Mouse (Mus musculus) telencephalon, adult 2 months (tissue): ENCODE data around the gene Eln.
A peak's percentile ranks its signal among the peaks of the same experiment; 100 is the strongest.

Experiments
- DNase-seq: peaks from one replicate; pipeline ENCODE4 v3.0.0-alpha.2; 2011; ENCODE audit warnings: low read depth, low spot score

Gene Eln

DNA sequence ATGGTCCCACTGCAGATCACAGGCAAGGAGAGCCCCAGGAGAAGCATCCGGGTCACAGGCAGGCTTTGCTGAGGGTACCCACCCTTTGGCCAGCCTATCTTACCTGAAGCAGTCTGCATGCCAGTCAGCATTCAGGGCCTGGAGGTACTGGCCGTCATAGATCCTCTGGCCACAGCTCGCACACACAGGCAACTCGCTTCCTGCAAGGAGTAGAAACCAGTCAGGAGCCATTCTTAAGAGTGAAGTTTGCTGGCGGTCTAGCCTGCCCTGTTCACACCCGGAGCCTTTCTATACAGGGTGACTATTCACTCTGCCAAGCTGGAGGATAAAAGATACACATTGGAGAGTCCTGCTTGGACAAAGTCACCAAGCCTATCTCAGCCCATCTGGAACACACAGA lies 60.6 kb downstream of the Eln start:
- no peak for DNase-seq

DNA sequence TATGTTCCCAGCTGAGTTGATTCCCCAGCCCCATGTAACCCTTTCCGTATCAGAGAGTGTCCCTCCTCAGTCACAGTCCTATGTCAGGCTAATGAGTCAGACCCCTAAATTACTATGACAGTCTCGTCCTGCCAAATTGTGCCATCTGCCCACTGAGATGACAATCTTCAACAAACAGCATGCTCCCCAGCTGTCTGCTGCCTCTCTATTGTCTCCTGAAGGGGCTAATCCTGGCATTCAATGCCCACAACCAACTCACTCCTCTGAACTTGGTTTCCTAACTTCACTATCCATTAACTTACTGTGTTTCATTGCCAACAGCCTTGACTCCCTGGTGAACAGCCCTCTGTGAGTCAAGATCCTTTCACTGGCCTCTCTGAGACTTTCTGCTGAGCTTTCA lies 62.7 kb downstream of the Eln start:
- DNase-seq = no peak

DNA sequence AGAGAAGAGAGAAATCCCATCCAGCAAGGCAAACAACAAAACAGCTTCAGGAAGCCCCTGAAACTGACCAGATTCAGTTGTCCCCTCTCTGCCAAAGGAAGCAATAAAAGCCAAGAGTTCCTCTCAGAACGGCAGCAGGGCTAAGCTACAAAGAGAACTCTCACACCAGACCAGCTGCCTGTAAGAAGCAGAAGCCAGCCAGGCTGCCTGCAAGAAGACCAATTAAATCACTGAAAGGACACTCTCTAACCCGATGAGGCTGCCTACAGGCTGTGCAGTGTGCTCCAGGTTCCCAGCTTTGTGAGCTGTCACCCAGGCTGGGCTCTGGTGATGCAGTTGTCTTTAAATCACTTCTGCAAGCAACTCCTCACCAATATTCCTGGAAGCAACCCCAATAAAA lies 63.3 kb downstream of the Eln start:
- DNase-seq = no peak

DNA sequence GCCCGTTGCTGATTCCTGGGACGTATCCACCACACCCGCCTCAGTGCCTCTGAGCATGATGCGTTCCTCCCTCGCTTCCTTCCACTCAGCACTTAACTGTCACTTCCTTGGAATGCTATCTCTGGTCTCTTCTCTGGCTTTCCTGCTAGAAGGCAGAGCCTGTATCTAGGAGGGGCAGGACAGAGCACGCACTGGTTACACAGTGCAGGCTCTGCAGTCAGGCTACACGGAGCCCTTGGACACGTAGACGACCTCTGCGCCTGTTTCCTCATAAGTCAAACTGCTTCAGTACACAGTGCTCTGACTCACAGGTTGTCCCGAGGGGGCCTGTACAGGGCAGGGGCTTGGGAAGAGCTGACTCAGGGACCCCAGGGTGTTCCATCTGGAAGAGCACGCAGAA lies 66.9 kb downstream of the Eln start:
- no peak for DNase-seq

DNA sequence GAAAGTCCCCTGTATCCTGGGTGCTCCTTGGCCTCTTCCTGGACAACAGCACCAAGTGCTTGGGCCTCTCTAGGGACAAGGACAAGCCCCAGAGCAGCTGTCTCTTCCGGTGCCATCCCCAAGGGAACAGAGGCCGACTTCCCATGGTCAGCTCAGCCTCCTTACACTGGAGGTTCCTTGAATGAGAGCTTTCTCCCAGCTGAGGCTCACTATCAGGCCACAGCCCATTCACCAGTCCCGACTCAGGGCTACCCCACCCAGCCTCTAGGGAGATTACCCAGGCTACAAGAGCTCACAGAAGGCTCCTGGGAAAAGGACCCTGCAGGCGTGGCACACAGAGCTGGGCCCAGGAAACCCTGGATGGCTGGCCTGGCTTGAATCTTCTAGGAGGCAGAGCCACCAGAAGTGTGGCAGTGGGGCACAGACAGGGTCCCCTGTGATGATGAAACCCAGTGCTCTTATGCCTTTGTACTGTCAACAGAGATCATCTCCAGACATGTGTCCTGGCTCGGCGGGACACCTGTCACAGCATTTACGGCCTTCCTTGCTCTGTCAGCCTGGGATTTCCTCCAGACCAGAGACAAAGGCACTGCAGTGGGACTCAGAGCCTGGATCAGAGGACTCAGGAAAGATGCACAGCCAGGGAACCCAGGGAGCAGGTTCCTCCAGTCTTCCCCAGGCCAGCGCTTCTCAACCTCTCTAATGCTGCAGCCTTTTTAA lies 68.1 kb downstream of the Eln start:
- DNase-seq = no peak

DNA sequence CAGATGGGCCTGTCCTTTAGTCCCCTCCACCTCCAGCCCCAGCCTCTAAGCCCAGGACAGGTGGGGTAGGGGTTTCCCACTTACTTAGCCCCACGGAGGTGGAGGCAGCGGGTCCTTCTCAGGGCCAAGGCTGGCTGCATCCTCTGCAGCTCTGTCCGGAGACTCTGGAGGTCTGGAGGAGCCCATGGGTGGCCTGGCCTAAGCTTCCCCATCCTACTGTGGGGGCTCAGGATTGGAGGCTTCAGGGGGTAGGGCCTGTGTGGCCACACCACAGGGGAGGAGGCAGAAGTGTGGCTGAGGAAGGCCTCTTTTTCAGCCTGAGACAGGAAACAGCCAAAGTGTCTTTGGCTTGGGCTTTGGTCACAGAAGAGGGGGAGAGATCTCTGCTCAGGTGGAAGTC lies 69.1 kb downstream of the Eln start:
- no peak for DNase-seq

DNA sequence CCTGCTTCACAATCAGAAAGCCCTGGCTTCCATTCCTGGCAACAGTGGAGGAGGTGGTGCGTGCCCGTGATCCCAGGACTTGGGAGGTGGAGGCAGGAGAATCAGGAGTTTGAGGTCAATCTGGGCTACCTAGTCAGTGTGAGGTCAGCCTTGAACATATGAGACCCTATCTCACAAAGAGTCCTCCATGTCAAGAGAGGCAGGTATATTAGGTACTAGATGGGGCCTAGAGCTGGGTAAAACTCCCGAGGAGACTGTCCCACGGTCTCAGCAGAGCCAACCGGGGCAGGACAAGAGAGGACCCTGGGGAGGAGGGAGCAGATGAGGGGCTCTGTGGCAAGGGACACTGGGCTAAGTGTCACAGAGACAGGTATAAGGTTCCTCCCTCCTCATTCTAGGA lies 69.6 kb downstream of the Eln start:
- DNase-seq = no peak

DNA sequence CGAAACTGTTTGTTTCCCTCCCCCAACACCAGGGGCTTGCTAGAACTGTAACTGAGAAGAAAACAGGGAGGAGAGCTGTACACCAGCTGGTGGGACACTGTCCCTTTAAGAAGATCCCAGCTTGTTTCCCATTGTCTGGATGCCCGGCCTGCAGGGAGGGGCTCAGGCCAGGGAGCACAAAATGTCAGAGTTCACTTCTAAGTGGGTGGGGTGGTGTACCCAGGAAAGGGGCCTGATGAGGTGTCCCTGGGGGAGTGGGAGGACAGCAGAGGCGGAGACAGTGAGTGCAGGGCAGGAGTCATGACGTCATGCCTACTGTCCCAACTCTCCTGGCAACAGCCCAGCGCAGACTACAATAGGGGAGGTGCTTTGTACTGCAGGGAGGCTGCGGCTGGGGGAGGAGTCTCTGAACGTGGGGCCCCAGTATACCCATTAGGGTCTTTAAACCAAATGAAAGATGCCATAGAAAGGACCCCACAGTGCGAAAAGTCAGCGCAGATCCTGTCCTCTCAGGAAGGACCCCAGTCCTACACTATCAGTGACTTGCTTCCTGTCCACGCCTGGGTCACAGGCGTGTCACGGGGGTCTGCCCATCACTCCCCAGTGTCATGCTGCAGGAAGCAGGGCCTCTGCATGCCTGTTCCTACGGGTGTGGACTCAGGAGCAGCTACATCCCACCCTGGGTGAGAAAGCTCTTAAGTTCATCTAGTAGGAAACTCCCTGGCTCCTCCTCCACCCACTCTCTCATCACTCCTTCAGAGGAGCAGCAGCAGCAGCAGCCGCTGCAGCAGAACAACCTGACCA lies 71.0 kb downstream of the Eln start:
- peak; percentile 29 for DNase-seq

DNA sequence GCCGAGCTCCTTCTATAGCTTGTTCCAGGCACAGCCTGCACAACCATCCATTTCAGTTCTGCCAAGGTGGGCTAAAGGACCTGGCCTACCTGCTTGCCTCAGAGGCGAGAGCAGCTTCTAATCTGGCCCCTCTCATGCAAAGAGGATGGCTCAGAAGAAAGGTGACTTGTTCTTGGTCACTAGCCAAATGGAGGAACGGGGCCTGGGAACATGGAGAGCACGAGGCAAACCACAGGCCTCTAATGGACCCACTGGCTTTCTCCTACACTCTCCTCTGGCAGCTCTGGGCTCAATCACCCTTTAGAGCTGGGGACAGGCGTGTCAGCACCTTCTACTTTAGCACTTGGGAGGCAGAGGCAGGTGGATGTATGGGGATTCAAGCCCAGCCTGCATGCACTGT lies 72.1 kb downstream of the Eln start:
- DNase-seq = no peak

DNA sequence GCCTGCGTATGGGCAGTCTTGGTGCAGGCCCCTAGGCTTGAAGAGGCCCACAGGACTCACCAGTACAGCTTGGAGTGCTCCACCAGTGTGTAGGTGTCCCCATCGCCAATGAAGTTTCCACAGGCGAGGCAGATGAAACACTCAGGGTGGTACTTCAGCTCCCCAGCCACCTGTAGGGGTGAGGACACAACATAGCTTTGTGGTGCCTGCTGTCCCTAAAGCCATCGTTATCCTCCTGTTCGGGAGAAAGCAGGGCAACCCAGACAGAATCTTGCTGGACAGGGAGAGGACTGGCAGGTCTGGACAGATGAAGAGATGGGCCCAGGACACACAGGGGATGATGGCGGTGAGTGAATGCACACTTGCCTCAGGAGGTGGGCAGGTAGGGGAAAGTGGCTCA lies 74.5 kb downstream of the Eln start:
- DNase-seq = no peak

DNA sequence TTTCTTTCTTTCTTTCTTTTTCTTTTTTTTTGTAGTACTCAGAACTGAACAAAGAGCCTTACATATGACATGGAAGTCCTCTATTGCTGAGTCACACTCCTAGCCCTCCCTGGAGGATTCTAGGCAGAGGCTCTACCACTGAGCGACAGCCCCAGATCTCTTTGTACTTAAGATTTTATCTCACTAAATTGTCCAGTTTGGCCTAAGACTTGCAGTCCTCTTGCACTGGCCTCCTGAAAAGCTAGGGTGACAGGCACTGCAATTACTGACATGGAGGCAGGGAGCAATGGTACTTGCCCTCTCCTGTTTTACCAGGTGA lies 75.0 kb downstream of the Eln start:
- no peak for DNase-seq

DNA sequence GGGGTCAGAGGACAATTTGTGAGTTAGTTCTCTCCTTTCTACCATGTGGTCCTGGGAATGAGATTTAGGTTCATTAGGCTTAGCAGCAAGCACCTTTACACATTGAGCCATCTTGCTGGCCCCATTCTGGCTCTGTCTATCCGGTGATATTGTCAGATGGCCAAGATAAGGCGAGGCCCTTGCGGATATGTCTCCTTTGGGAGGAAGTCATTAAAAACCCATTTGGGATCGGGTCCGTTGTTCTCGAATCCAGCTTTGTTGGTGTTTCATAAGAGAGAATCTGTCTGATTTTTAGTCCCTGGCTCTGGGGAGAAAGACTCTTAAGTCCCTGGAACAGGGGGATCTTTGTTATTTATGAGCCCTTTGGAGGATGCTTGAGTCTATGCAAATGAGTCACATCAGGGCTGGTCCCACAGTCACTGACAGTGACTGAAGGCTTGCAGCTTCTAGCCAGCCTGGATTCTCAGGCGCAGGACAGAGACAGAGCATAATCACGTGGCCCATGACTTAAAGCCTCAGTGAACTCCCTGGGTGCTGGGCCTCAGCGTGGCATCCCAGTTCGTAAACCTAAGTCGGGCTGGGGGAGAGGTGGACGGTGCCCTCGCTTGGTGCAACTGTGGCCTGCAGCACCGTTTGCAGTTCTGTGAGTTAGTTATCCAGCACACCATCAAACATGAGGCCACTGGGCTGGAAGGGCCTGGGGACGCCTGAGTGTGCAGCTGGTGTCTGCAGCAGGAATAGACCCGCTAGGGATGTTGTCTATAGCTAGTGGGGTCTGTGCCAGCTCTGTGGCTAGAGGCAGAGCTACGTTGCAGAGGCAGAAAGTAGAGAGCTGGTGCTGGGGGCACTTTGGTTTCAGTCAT lies 75.6 kb downstream of the Eln start:
- DNase-seq = no peak

DNA sequence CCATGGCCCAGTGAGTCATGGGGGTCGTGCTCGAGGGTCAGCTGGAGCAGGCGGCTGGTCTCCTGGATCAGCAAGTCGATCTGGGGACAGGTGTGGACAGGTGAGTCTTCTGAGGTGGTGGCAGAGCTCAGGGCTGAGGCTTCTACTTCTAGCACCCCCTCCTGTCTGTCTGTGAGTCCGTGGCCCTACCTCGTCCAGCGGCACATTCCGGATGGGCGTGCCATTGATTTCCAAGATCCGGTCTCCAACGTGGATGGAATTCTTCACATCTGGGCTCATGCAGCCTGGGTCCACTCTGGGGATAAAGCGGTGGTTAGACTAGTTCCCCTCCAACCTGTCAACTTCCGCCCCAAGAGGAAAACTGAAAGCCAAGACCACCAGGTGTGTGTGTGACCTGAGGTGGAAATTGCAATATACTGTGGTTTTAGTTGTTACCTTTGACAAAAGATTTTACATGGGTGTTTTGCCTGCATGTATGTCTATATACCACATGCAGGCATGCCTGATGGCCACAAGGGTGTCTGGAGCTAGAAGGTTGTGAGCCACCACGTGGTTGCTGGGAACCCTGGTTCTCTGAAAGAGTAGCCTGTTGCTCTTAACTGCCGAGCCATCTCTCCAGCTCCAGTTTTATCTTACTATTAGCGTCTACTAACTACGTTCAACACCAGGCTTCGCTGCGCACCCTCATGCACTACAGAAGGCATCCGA lies 78.0 kb downstream of the Eln start:
- no peak for DNase-seq

DNA sequence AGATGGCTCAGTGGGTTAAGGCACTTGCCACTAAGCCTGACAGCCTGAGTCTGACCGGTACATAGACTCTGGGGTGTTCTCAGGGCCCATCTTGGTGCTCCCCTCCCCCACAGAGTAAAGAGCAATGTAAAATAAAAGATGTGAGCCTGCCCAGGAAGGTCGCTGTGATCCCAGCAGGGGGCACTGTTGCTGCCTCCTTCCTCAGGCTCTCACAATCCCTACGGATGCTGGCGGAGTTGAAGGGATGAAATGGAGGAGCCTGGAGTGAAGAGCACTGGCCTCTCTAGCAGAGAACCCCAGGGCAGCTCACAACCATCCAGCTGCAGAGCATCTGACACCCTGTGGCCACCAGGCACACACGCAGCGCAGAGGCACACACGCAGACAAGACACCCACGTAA lies 78.6 kb downstream of the Eln start:
- no peak for DNase-seq

DNA sequence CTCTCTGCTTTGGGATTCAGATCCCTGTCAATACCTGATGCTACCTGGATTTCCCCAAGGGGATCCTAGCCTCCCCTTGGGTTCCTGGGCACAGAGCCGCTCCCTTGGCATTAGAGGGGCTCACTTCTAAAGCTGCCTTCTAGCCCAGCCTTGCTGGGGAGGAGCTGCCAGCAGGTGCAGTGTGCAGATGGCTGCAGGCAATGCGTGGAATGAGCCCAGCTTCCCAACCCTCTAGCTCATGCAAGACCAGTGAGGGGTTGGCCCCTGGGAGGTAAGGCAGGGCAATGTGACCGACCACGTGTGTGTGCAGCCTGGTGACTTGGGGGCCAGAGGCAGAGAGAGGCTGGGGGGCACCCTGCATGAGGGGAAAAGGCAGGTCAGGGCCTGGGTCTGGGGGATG lies 90.4 kb downstream of the Eln start:
- no peak for DNase-seq
